Mouse (Mus musculus) cortical plate, adult 2 months (tissue): ENCODE data around the gene Insc. TPM values are rescaled to one million over a fixed set of nuclear protein-coding genes. Genes with fewer than 3 reads are reported as not detected.

Experiments used
- H3K27ac ChIP-seq: fragments of 200-500 bp; 2 replicates; pipeline ENCODE4 v1.5.1; 2012; ENCODE audit warnings: low read length, control low read depth, inconsistent platforms; ENCODE audit not compliant: insufficient read depth
- H3K4me1 ChIP-seq: fragments of 200-500 bp; 2 replicates; pipeline ENCODE4 v1.6.1; 2011; ENCODE audit warnings: low read length; ENCODE audit not compliant: control insufficient read depth, insufficient read depth
- H3K4me3 ChIP-seq: fragments of 200-500 bp; 2 replicates; pipeline ENCODE4 v1.5.1; 2011; ENCODE audit warnings: mild to moderate bottlenecking, low read length, control low read depth; ENCODE audit not compliant: insufficient read depth
- CTCF ChIP-seq: fragments of 200-500 bp; IDR thresholded peaks from 2 replicates; pipeline ENCODE4 v1.5.1; 2011; ENCODE audit warnings: mild to moderate bottlenecking, control low read depth, low read length; ENCODE audit not compliant: insufficient read depth; ENCODE audit errors: extremely low read depth
- POLR2A ChIP-seq: fragments of 200-500 bp; IDR thresholded peaks from 2 replicates; pipeline ENCODE4 v1.6.1; 2011; ENCODE audit warnings: mild to moderate bottlenecking, low read length, control low read depth; ENCODE audit not compliant: insufficient read depth; ENCODE audit errors: extremely low read depth
- polyA plus RNA-seq: library from polyadenylated mRNA; depleted of rRNA; stranded (reverse); fragments of >200 nt; gene quantifications from 2 replicates; pipeline ENCODE4 v1.2.3, GENCODE M21; 2012

The Insc gene
- polyA plus RNA-seq, 1 experiment = 9.1 TPM

- no peak for TF ChIP-seq POLR2A
- no peak for TF ChIP-seq CTCF
- no peak overlapping the region for H3K4me3 ChIP-seq
- no peaks in the 10 kb centered on the region for H3K4me1 ChIP-seq
- no peak overlapping the region for H3K27ac ChIP-seq
Observed at GRCm38 (mm10) chr7:114842644-114843211, 99.2 kb downstream of the Insc start.

- TF ChIP-seq POLR2A (no peak), CTCF (no peak)
- H3K4me3 ChIP-seq = no peak overlapping the region
- no peaks in the 10 kb centered on the region for H3K4me1 ChIP-seq
- H3K27ac ChIP-seq = no peak overlapping the region
Observed at GRCm38 (mm10) chr7:114847179-114847578, 103.7 kb downstream of the Insc start.

- TF ChIP-seq POLR2A (no peak), CTCF (no peak)
- no peak overlapping the region for H3K4me3 ChIP-seq
- no peaks in the 10 kb centered on the region for H3K4me1 ChIP-seq
- H3K27ac ChIP-seq = no peak overlapping the region
Observed at GRCm38 (mm10) chr7:114852387-114852786, 108.9 kb downstream of the Insc start.

GRCm38 (mm10) chr7:114854169-114854568 is 110.7 kb downstream of the Insc start:
- no peak for TF ChIP-seq POLR2A
- no peak for TF ChIP-seq CTCF
- Histone ChIP-seq H3K27ac (no peak overlapping the region), H3K4me3 (no peak overlapping the region), H3K4me1 (no peaks in the 10 kb centered on the region)

GRCm38 (mm10) chr7:114860858-114861523 is 117.5 kb downstream of the Insc start:
- H3K27ac ChIP-seq = no peak overlapping the region
- H3K4me3 ChIP-seq = no peak overlapping the region
- TF ChIP-seq CTCF = no peak
- TF ChIP-seq POLR2A = no peak
- no peaks in the 10 kb centered on the region for H3K4me1 ChIP-seq

GRCm38 (mm10) chr7:114873315-114874012 is 130.0 kb downstream of the Insc start:
- Histone ChIP-seq H3K4me3 (no peak overlapping the region), H3K27ac (no peak overlapping the region), H3K4me1 (no peaks in the 10 kb centered on the region)
- TF ChIP-seq POLR2A (no peak), CTCF (no peak)

- H3K4me1 ChIP-seq = no peaks in the 10 kb centered on the region
- H3K27ac ChIP-seq = no peak overlapping the region
- no peak overlapping the region for H3K4me3 ChIP-seq
- TF ChIP-seq CTCF (no peak), POLR2A (no peak)
Observed at GRCm38 (mm10) chr7:114874032-114874441, 130.5 kb downstream of the Insc start.

GRCm38 (mm10) chr7:114874579-114874978 is 131.1 kb downstream of the Insc start:
- no peak overlapping the region for H3K27ac ChIP-seq
- TF ChIP-seq POLR2A = no peak
- TF ChIP-seq CTCF = no peak
- no peaks in the 10 kb centered on the region for H3K4me1 ChIP-seq
- no peak overlapping the region for H3K4me3 ChIP-seq

- H3K27ac ChIP-seq = no peak overlapping the region
- no peak overlapping the region for H3K4me3 ChIP-seq
- TF ChIP-seq CTCF (no peak), POLR2A (no peak)
- no peaks in the 10 kb centered on the region for H3K4me1 ChIP-seq
Observed at GRCm38 (mm10) chr7:114883602-114884001, 140.1 kb downstream of the Insc start.

GRCm38 (mm10) chr7:114886933-114887332 is 143.4 kb downstream of the Insc start:
- TF ChIP-seq POLR2A = no peak
- TF ChIP-seq CTCF = no peak
- no peaks in the 10 kb centered on the region for H3K4me1 ChIP-seq
- H3K4me3 ChIP-seq = no peak overlapping the region
- no peak overlapping the region for H3K27ac ChIP-seq
